Mouse (Mus musculus) bone marrow, adult 2 months (tissue): Measurements from ENCODE around the gene Prdm16.

Experiments used
- CTCF ChIP-seq: fragments of 200-500 bp; IDR thresholded peaks from 2 replicates; pipeline ENCODE4 v1.5.1; 2011; ENCODE audit warnings: low read length, control low read depth; ENCODE audit not compliant: control insufficient read depth, insufficient read depth
- POLR2A ChIP-seq: fragments of 200-500 bp; IDR thresholded peaks from 2 replicates; pipeline ENCODE4 v1.6.1; 2011; ENCODE audit warnings: low read depth, mild to moderate bottlenecking, control low read depth, low read length, borderline replicate concordance; ENCODE audit not compliant: control insufficient read depth

DNA sequence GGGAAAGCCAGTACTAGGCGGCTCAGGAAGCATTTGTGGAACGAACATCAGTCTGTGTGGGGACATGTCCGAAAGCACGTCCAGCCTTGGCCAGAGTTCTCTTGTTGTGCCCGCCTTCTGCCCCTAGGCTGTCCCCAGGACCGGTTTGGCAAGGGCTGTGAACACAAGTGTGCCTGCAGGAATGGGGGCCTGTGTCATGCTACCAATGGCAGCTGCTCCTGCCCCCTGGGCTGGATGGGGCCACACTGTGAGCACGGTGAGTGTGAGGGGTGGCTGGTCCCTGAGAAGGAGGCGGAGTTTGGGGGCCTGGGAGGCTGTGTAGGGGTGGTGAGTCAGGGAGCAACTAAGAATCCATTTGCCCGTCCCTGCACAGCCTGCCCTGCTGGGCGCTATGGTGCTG is 367.2 kb downstream of the Prdm16 start:
- TF ChIP-seq POLR2A (no peak), CTCF (no peak)
